Mouse (Mus musculus) G1E (cell line): ENCODE results near the gene Ifi202b. TPM values are rescaled to one million over a fixed set of nuclear protein-coding genes. Genes with fewer than 3 reads are reported as not detected.
"Not testable (repeated sequence)": the region's sequence is repeated elsewhere in the genome, so short reads cannot be mapped to it uniquely, and the experiment has no call there.

ENCODE experiments used
- ATAC-seq: 2 replicates; pipeline ENCODE4 v1.8.0; 2016; ENCODE audit warnings: mild to moderate bottlenecking; ENCODE audit not compliant: insufficient number of reproducible peaks, poor library complexity, low FRiP score, severe bottlenecking; ENCODE audit errors: extremely low read depth
- DNase-seq: peaks from one replicate; pipeline ENCODE4 v3.0.0; 2012; ENCODE audit warnings: low spot score
- H3K27me3 ChIP-seq: 2 replicates; pipeline ENCODE4 v1.6.1; 2012; ENCODE audit warnings: mild to moderate bottlenecking, low read length, inconsistent platforms; ENCODE audit not compliant: insufficient read depth
- H3K36me3 ChIP-seq: replicated peaks from 2 replicates; pipeline ENCODE3; 2012; ENCODE audit warnings: mild to moderate bottlenecking, inconsistent platforms
- H3K4me1 ChIP-seq: 2 replicates; pipeline ENCODE4 v1.6.1; 2012; ENCODE audit warnings: low read depth, low read length, inconsistent platforms, mixed read lengths; ENCODE audit not compliant: insufficient read depth
- H3K4me3 ChIP-seq: 2 replicates; pipeline ENCODE4 v1.5.1; 2012; ENCODE audit warnings: low read depth, mild to moderate bottlenecking, inconsistent platforms, low read length, moderate library complexity, mixed read lengths
- H3K9me3 ChIP-seq: replicated peaks from 2 replicates; pipeline ENCODE4 v1.6.1; 2012; ENCODE audit warnings: inconsistent platforms
- CTCF ChIP-seq: IDR thresholded peaks from 2 replicates; pipeline ENCODE4 v1.5.1; 2012; ENCODE audit warnings: low read depth, low read length, inconsistent platforms, mixed read lengths
- GATA1 ChIP-seq: IDR thresholded peaks from 2 replicates; pipeline ENCODE4 v1.6.1; 2012; ENCODE audit warnings: borderline replicate concordance, low read length, inconsistent platforms, mixed read lengths
- GATA2 ChIP-seq: IDR thresholded peaks from 2 replicates; pipeline ENCODE4 v1.6.1; 2012; ENCODE audit warnings: low read depth, low read length, inconsistent platforms, borderline replicate concordance
- POLR2AphosphoS5 ChIP-seq: IDR thresholded peaks from 2 replicates; pipeline ENCODE4 v1.6.1; 2012; ENCODE audit warnings: low read depth, low read length, inconsistent platforms; ENCODE audit not compliant: insufficient replicate concordance
- TAL1 ChIP-seq: conservative IDR thresholded peaks from 2 replicates; pipeline ENCODE4 v1.6.1; 2012; ENCODE audit warnings: low read depth, low read length, inconsistent platforms, mixed read lengths
- polyA plus RNA-seq: library from polyadenylated mRNA; stranded (reverse); fragments of >175 nt; gene quantifications from 2 replicates; pipeline ENCODE4 v1.2.3, GENCODE M21; 2012
- total RNA-seq, 2 experiments: library from RNA; stranded (forward) in 1 of 2; stranded (reverse) in 1 of 2; fragments of 200-1000 nt in 1 of 2; fragments of >200 nt in 1 of 2; fragmentation: Nextera tagmentation in 1 of 2; gene quantifications; 2 replicates each; pipeline ENCODE4 v1.2.3; 2014 to 2017

Gene Ifi202b
- total and polyA plus RNA-seq, 3 experiments, result 0.11 TPM; not detected in 2

DNA sequence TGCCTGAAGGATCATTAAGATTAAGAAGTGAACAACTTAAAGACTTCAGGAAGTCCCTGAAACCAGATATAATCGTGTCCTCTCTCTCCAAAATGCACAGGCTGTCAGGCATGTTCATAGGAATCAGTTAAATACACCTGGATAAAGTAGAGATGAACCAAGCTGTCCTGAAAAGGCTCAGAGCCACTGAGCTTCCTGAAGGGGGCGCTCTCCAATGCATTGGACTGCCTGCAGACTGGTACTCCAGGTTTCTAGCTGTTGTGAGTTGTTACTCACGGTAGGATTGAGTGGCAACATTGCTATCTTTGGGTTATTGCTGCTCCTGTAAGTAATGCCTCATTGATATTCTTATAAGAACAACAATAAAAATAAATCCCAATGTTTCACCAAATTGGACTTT, 63.3 kb downstream of the Ifi202b start:
- H3K36me3 ChIP-seq, DNase-seq, H3K4me3 ChIP-seq, H3K9me3 ChIP-seq, ATAC-seq, H3K27me3 ChIP-seq, H3K4me1 ChIP-seq: not testable (repeated sequence)

- Histone ChIP-seq H3K36me3 (no peaks in the 10 kb centered on the region), H3K9me3 (peaks cover 4% of the 10 kb centered on the region; the same call in 1 of the 2 replicates), H3K27me3 (no peaks in the 10 kb centered on the region), H3K4me3 (no peak overlapping the region), H3K4me1 (no peaks in the 10 kb centered on the region)
- ATAC-seq (no peak), DNase-seq (no peak)
- no peak for TF ChIP-seq TAL1
- TF ChIP-seq POLR2AphosphoS5, result no peak
- no peak for TF ChIP-seq CTCF
- TF ChIP-seq GATA2, result no peak
- no peak for TF ChIP-seq GATA1
These were observed 68.0 kb downstream of the Ifi202b start for GRCm38 (mm10) chr1:173914559-173914958.

GRCm38 (mm10) chr1:173913256-173913791, 69.2 kb downstream of the Ifi202b start:
- not testable (repeated sequence) for DNase-seq, H3K4me1 ChIP-seq, H3K27me3 ChIP-seq, H3K9me3 ChIP-seq, ATAC-seq, H3K4me3 ChIP-seq, H3K36me3 ChIP-seq

Other genes starting within 250 kb of the Ifi202b start
- gene Ifi207, start 241.0 kb downstream of the Ifi202b start, total RNA-seq (2014; fragmentation: Nextera tagmentation), result not detected in 2 replicates
- 0.06 and 0.11 TPM in 2 replicates for gene Ifi207, start 241.0 kb downstream of the Ifi202b start, total RNA-seq (2017)
- not detected in 2 replicates for gene Ifi207, start 241.0 kb downstream of the Ifi202b start, polyA plus RNA-seq
- not detected in 2 replicates for gene Ifi204, start 215.8 kb downstream of the Ifi202b start, total RNA-seq (2014; fragmentation: Nextera tagmentation)
- 0.06 TPM in 1 of 2 replicates, not detected in the other for gene Ifi204, start 215.8 kb downstream of the Ifi202b start, total RNA-seq (2017)
- gene Ifi204, start 215.8 kb downstream of the Ifi202b start, polyA plus RNA-seq, result not detected in 2 replicates
- gene Ifi211, start 69.7 kb downstream of the Ifi202b start, total RNA-seq (2014; fragmentation: Nextera tagmentation), result not detected in 2 replicates
- gene Ifi211, start 69.7 kb downstream of the Ifi202b start, total RNA-seq (2017), result not detected in 2 replicates
- gene Ifi211, start 69.7 kb downstream of the Ifi202b start, polyA plus RNA-seq, result not detected in 2 replicates
- not detected in 2 replicates for gene Mndal, start 40.3 kb downstream of the Ifi202b start, total RNA-seq (2014; fragmentation: Nextera tagmentation)
- 0.22 TPM in 1 of 2 replicates, not detected in the other for gene Mndal, start 40.3 kb downstream of the Ifi202b start, total RNA-seq (2017)
- not detected in 2 replicates for gene Mndal, start 40.3 kb downstream of the Ifi202b start, polyA plus RNA-seq
- gene Ifi203, start 40.1 kb downstream of the Ifi202b start, total RNA-seq (2014; fragmentation: Nextera tagmentation), result not detected in 2 replicates
- gene Ifi203, start 40.1 kb downstream of the Ifi202b start, total RNA-seq (2017), result 0.23 and 0.38 TPM in 2 replicates
- not detected in 2 replicates for gene Ifi203, start 40.1 kb downstream of the Ifi202b start, polyA plus RNA-seq
- gene Ifi205, start 49.1 kb upstream of the Ifi202b start, total RNA-seq (2014; fragmentation: Nextera tagmentation), result not detected in 2 replicates
- gene Ifi205, start 49.1 kb upstream of the Ifi202b start, total RNA-seq (2017), result 0.22 TPM in 1 of 2 replicates, not detected in the other
- not detected in 2 replicates for gene Ifi205, start 49.1 kb upstream of the Ifi202b start, polyA plus RNA-seq
- gene Olfr433, start 58.0 kb upstream of the Ifi202b start, total RNA-seq (2014; fragmentation: Nextera tagmentation), result not detected in 2 replicates
- gene Olfr433, start 58.0 kb upstream of the Ifi202b start, total RNA-seq (2017), result 0.11 TPM in 1 of 2 replicates, not detected in the other
- not detected in 2 replicates for gene Olfr433, start 58.0 kb upstream of the Ifi202b start, polyA plus RNA-seq
- gene Olfr432, start 66.5 kb upstream of the Ifi202b start, total RNA-seq (2014; fragmentation: Nextera tagmentation), result not detected in 2 replicates
- gene Olfr432, start 66.5 kb upstream of the Ifi202b start, total RNA-seq (2017), result 0.05 and 0.06 TPM in 2 replicates
- gene Olfr432, start 66.5 kb upstream of the Ifi202b start, polyA plus RNA-seq, result not detected in 2 replicates
- not detected in 2 replicates for gene Olfr430, start 83.9 kb upstream of the Ifi202b start, total RNA-seq (2014; fragmentation: Nextera tagmentation)
- gene Olfr430, start 83.9 kb upstream of the Ifi202b start, total RNA-seq (2017), result 0.06 TPM in 1 of 2 replicates, not detected in the other
- gene Olfr430, start 83.9 kb upstream of the Ifi202b start, polyA plus RNA-seq, result not detected in 2 replicates
- gene Olfr429, start 101.6 kb upstream of the Ifi202b start, total RNA-seq (2014; fragmentation: Nextera tagmentation), result not detected in 2 replicates
- not detected in 2 replicates for gene Olfr429, start 101.6 kb upstream of the Ifi202b start, total RNA-seq (2017)
- not detected in 2 replicates for gene Olfr429, start 101.6 kb upstream of the Ifi202b start, polyA plus RNA-seq
- not detected in 2 replicates for gene Olfr427, start 114.1 kb upstream of the Ifi202b start, total RNA-seq (2014; fragmentation: Nextera tagmentation)
- gene Olfr427, start 114.1 kb upstream of the Ifi202b start, total RNA-seq (2017), result 0.11 and 0.35 TPM in 2 replicates
- gene Olfr427, start 114.1 kb upstream of the Ifi202b start, polyA plus RNA-seq, result not detected in 2 replicates
- not detected in 2 replicates for gene Olfr231, start 138.4 kb upstream of the Ifi202b start, total RNA-seq (2014; fragmentation: Nextera tagmentation)
- 0.23 TPM in 1 of 2 replicates, not detected in the other for gene Olfr231, start 138.4 kb upstream of the Ifi202b start, total RNA-seq (2017)
- gene Olfr231, start 138.4 kb upstream of the Ifi202b start, polyA plus RNA-seq, result not detected in 2 replicates
- gene Olfr424, start 148.8 kb upstream of the Ifi202b start, total RNA-seq (2014; fragmentation: Nextera tagmentation), result not detected in 2 replicates
- gene Olfr424, start 148.8 kb upstream of the Ifi202b start, total RNA-seq (2017), result 0.12 TPM in 1 of 2 replicates, not detected in the other
- gene Olfr424, start 148.8 kb upstream of the Ifi202b start, polyA plus RNA-seq, result not detected in 2 replicates
- not detected in 2 replicates for gene Olfr420, start 172.9 kb upstream of the Ifi202b start, total RNA-seq (2014; fragmentation: Nextera tagmentation)
- 0.06 and 0.11 TPM in 2 replicates for gene Olfr420, start 172.9 kb upstream of the Ifi202b start, total RNA-seq (2017)
- gene Olfr420, start 172.9 kb upstream of the Ifi202b start, polyA plus RNA-seq, result not detected in 2 replicates
- 66.5 and 113 TPM in 2 replicates for gene Spta1, start 190.0 kb upstream of the Ifi202b start, total RNA-seq (2014; fragmentation: Nextera tagmentation)
- gene Spta1, start 190.0 kb upstream of the Ifi202b start, total RNA-seq (2017), result 66.3 and 77.0 TPM in 2 replicates
- gene Spta1, start 190.0 kb upstream of the Ifi202b start, polyA plus RNA-seq, result 2.6 and 3.1 TPM in 2 replicates